Mouse (Mus musculus): ENCODE data around the gene Gm10251. TPM values are rescaled to one million over a fixed set of nuclear protein-coding genes. Genes with fewer than 3 reads are reported as not detected.

Gm10251 gene
- total and polyA plus RNA-seq, 3 experiments = not detected

Other genes with a start within 250 kb of the Gm10251 start
- not detected in 2 replicates for gene Gm3594, start 239.6 kb downstream of the Gm10251 start, total RNA-seq (2012; rRNA removed)
- gene Gm3594, start 239.6 kb downstream of the Gm10251 start, polyA plus RNA-seq (2012; ENCODE audit: insufficient read depth in 1 of 2, insufficient read length in 2 of 2, low read depth in 1 of 2, low replicate concordance in 2 of 2, missing spikeins in 1 of 2) = not detected
- not detected in 2 replicates for gene Gm8356, start 146.9 kb downstream of the Gm10251 start, total RNA-seq (2012; rRNA removed)
- not detected for gene Gm8356, start 146.9 kb downstream of the Gm10251 start, polyA plus RNA-seq (2012; ENCODE audit: insufficient read depth in 1 of 2, insufficient read length in 2 of 2, low read depth in 1 of 2, low replicate concordance in 2 of 2, missing spikeins in 1 of 2)
- gene Gm3629, start 93.6 kb downstream of the Gm10251 start, total RNA-seq (2012; rRNA removed) = not detected in 2 replicates
- not detected for gene Gm3629, start 93.6 kb downstream of the Gm10251 start, polyA plus RNA-seq (2012; ENCODE audit: insufficient read depth in 1 of 2, insufficient read length in 2 of 2, low read depth in 1 of 2, low replicate concordance in 2 of 2, missing spikeins in 1 of 2)
- not detected in 2 replicates for gene Gm3460, start 61.8 kb downstream of the Gm10251 start, total RNA-seq (2012; rRNA removed)
- gene Gm3460, start 61.8 kb downstream of the Gm10251 start, polyA plus RNA-seq (2012; ENCODE audit: insufficient read depth in 1 of 2, insufficient read length in 2 of 2, low read depth in 1 of 2, low replicate concordance in 2 of 2, missing spikeins in 1 of 2) = not detected
- gene Gm8050, start 36.1 kb upstream of the Gm10251 start, total RNA-seq (2012; rRNA removed) = not detected in 2 replicates
- gene Gm8050, start 36.1 kb upstream of the Gm10251 start, polyA plus RNA-seq (2012; ENCODE audit: insufficient read depth in 1 of 2, insufficient read length in 2 of 2, low read depth in 1 of 2, low replicate concordance in 2 of 2, missing spikeins in 1 of 2) = not detected
- not detected in 2 replicates for gene Gm3636, start 58.2 kb upstream of the Gm10251 start, total RNA-seq (2012; rRNA removed)
- not detected for gene Gm3636, start 58.2 kb upstream of the Gm10251 start, polyA plus RNA-seq (2012; ENCODE audit: insufficient read depth in 1 of 2, insufficient read length in 2 of 2, low read depth in 1 of 2, low replicate concordance in 2 of 2, missing spikeins in 1 of 2)
- gene Gm8362, start 90.2 kb upstream of the Gm10251 start, total RNA-seq (2012; rRNA removed) = not detected in 2 replicates
- not detected for gene Gm8362, start 90.2 kb upstream of the Gm10251 start, polyA plus RNA-seq (2012; ENCODE audit: insufficient read depth in 1 of 2, insufficient read length in 2 of 2, low read depth in 1 of 2, low replicate concordance in 2 of 2, missing spikeins in 1 of 2)
- gene Gm3642, start 156.1 kb upstream of the Gm10251 start, total RNA-seq (2012; rRNA removed) = not detected in 2 replicates
- gene Gm3642, start 156.1 kb upstream of the Gm10251 start, polyA plus RNA-seq (2012; ENCODE audit: insufficient read depth in 1 of 2, insufficient read length in 2 of 2, low read depth in 1 of 2, low replicate concordance in 2 of 2, missing spikeins in 1 of 2) = not detected
- gene Gm3667, start 205.8 kb upstream of the Gm10251 start, total RNA-seq (2012; rRNA removed) = not detected in 2 replicates
- gene Gm3667, start 205.8 kb upstream of the Gm10251 start, polyA plus RNA-seq (2012; ENCODE audit: insufficient read depth in 1 of 2, insufficient read length in 2 of 2, low read depth in 1 of 2, low replicate concordance in 2 of 2, missing spikeins in 1 of 2) = not detected